Mouse (Mus musculus): ENCODE results near the gene Gm49361.

- TF ChIP-seq POLR2A (IDR thresholded peaks at IDR 0.05; ENCODE audit: extremely low read depth, insufficient read depth, low read length) = no peak
- TF ChIP-seq CTCF (IDR thresholded peaks at IDR 0.05; ENCODE audit: extremely low read depth, insufficient read depth, low read length) = no peak
Observed at GRCm38 (mm10) chr14:57679523-57679922, 66.4 kb downstream of the Gm49361 start.
